Mouse (Mus musculus): Measurements from ENCODE around the gene Ano8.
"Not testable (repeated sequence)": the region's sequence is repeated elsewhere in the genome, so short reads cannot be mapped to it uniquely, and the experiment has no call there.

Gene Ano8

GRCm38 (mm10) chr8:71432935-71433334 is 52.8 kb downstream of the Ano8 start:
- DNase-seq, result not testable (repeated sequence)
